ENCODE assay signal across 15 mouse cellular contexts in the genomic region with DNA sequence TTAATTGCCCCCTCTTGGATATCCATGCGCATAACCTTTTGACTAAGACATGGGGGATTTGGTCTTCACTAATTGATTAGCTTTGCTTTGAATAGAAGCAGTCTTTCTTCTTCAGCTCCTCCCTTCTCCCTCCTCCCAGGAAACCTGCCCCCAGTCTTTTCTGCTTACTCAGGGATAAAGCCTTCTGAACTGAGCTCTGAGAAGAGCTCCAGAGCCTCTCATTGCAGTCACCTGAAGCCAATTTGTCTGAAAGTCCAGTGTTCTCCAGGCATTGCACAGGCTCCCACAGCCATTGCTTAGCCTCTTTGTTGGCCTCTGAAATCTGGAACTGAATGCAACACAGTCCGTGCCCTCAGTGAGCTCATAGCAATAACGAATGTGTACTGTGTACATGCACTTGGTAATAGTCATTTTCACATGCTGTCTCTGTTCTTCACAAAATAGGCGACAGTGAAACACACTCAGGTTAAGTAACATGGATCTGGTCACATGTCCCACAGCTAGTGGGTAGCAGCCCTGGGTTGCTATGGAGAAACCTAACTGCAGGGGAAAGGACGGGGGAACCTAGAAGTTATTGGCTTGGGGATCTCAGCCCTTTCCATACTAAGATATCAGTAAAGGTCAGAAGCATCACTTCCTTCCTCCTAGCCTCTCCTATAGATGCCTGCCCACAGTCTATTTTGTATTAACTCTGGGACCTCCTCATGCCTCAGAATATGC. TPM values are rescaled to one million over a fixed set of nuclear protein-coding genes. Genes with fewer than 3 reads are reported as not detected.
DNase-seq lines count a peak whose midpoint lies in the region; ATAC-seq and TF ChIP-seq lines count a peak whose summit lies in the region.
"Had no signal": no experiment of that assay in that cellular context is flagged by ENCODE, and none has a peak within 500 bp of the region (broad histone marks: within the 10 kb centered on the region; RNA-seq: fewer than 3 reads in every experiment).

No protein-coding gene starts in this region.

- H3K36me3 ChIP-seq in ES-E14 (ENCODE audit: control insufficient read depth, insufficient read depth, low read length, poor library complexity, severe bottlenecking) = peaks cover 5% of the 10 kb centered on the region; the same call in 1 of the 2 replicates

- in situ Hi-C loops in ES-E14 (cut with MboI; ENCODE audit: low sequenced_read_pairs in 2 of 2, unreplicated experiment in 2 of 2) = no loop called here

- peak; percentile 13; the same call in 1 of the 2 replicates for ATAC-seq in common myeloid progenitor, adult 5-6 weeks (replicated peaks; ENCODE audit: low read depth, poor library complexity, severe bottlenecking)
- ATAC-seq: forebrain, embryonic 13.5 days; liver, postnatal 0 days had no signal

- peaks cover 0 to 6% of the 10 kb centered on the region in 2 experiments; a peak in 2 of 4 replicates for H3K4me1 ChIP-seq in ES-E14 (ENCODE audit: control insufficient read depth in 2 of 2, insufficient read depth in 2 of 2, low read length in 2 of 2, poor library complexity in 1 of 2)

- no peak for DNase-seq in gastrocnemius, adult 2 months
- DNase-seq in gastrocnemius, postnatal 4 days (ENCODE audit: low spot score in 2 of 2) = no peak
- no peak for DNase-seq in left cerebral cortex, adult 2 months (ENCODE audit: extremely low spot score in 1 of 2, low spot score in 2 of 2)
- DNase-seq in left cerebral cortex, adult 18-20 months (ENCODE audit: low spot score in 2 of 2) = no peak
- DNase-seq in ES-E14 (ENCODE audit: low read depth, low spot score) = no peak
- no peak for DNase-seq in retina, embryonic 14.5 days (ENCODE audit: low spot score)
- DNase-seq: adrenal gland, adult 8-10 months; heart, postnatal 4 days; kidney, postnatal 10 days; liver, postnatal 0 days had no signal

- H3K27ac ChIP-seq in gastrocnemius, adult 2 months = peak overlapping the region; percentile 96
- H3K27ac ChIP-seq in left cerebral cortex, adult 2 months = peak overlapping the region; percentile 68
- H3K27ac ChIP-seq in ES-E14 (ENCODE audit: insufficient read depth, low read depth, low read length, poor library complexity, severe bottlenecking) = no peak overlapping the region
- H3K27ac ChIP-seq: forebrain, embryonic 13.5 days; midbrain, embryonic 12.5 days; stomach, embryonic 15.5 days had no signal

- no peak for TF ChIP-seq CTCF in gastrocnemius, adult 2 months (IDR thresholded peaks at IDR 0.05)
- no peak for TF ChIP-seq CTCF in left cerebral cortex, adult 2 months (IDR thresholded peaks at IDR 0.05)

- no peaks in the 10 kb centered on the region for H3K9me3 ChIP-seq in ES-E14 (ENCODE audit: control insufficient read depth, insufficient read depth, low read depth, low read length)
- H3K9me3 ChIP-seq: forebrain, embryonic 13.5 days; heart, embryonic 12.5 days; midbrain, embryonic 12.5 days; stomach, embryonic 15.5 days had no signal

- intact Hi-C loops in gastrocnemius, adult 2 months (cut with DNase I) = loop anchor here (5.0 kb wide), 1 partner anchor 67 kb away; the partner anchor contains the start of genes Rangap1 and Zc3h7b
- intact Hi-C loops in left cerebral cortex, adult 2 months (cut with DNase I) = no loop called here

- H3K9ac ChIP-seq in ES-E14 (ENCODE audit: insufficient read depth, low read depth, low read length, poor library complexity, severe bottlenecking) = no peak overlapping the region
- H3K9ac ChIP-seq: forebrain, embryonic 13.5 days; heart, embryonic 12.5 days; liver, postnatal 0 days; midbrain, embryonic 12.5 days; stomach, embryonic 15.5 days had no signal

- H3K4me3 ChIP-seq in gastrocnemius, adult 2 months = no peak overlapping the region; the same call in 1 of the 2 replicates
- no peak overlapping the region for H3K4me3 ChIP-seq in left cerebral cortex, adult 2 months
- no peak overlapping the region for H3K4me3 ChIP-seq in ES-E14 (ENCODE audit: insufficient read depth in 1 of 2, low read depth in 1 of 2, low read length in 2 of 2, poor library complexity in 1 of 2, severe bottlenecking in 1 of 2)
- H3K4me3 ChIP-seq: forebrain, embryonic 13.5 days; heart, embryonic 12.5 days; midbrain, embryonic 12.5 days; stomach, embryonic 15.5 days had no signal

TF ChIP-seq in ES-E14, 5 proteins besides CTCF, POLR2A, EP300 and RAD21:
- peak; percentile 19; the same call in 1 of the 2 replicates for TF ChIP-seq MAFK (IDR thresholded peaks at IDR 0.05; ENCODE audit: insufficient read depth, low read depth, low read length)
- no peak for TF ChIP-seq ZNF384 (IDR thresholded peaks at IDR 0.05; ENCODE audit: low read depth, low read length)
- no peak for TF ChIP-seq HCFC1 (IDR thresholded peaks at IDR 0.05; ENCODE audit: borderline replicate concordance, insufficient read depth, low read length)
- no peak for TF ChIP-seq CHD2 (IDR thresholded peaks at IDR 0.05; ENCODE audit: low read depth, low read length)

RNA-seq across cellular contexts. Expression of gene Tef, which starts 11.9 kb away (rescaled TPM):
- 100 to 1,000 TPM; 101 to 191 TPM for total RNA-seq in gastrocnemius, adult 2 months (2021)
- total RNA-seq in gastrocnemius, postnatal 4 days (2021) = 100 to 1,000 TPM; 112 to 117 TPM
- 100 to 1,000 TPM; 220 to 228 TPM for total RNA-seq in left cerebral cortex, adult 2 months (2021)
- 100 to 1,000 TPM; 226 to 245 TPM for total RNA-seq in left cerebral cortex, adult 18-20 months (2021)
- 20.9 and 25.2 TPM in 2 replicates for total RNA-seq in ES-E14 (2012; rRNA removed)
- total RNA-seq in common myeloid progenitor, adult 5-6 weeks (2017) = 11.3 and 20.6 TPM in 2 replicates

RNA-seq across cellular contexts. Expression of gene Tob2, which starts 44.5 kb away (rescaled TPM):
- 100 to 1,000 TPM; 151 to 205 TPM for total RNA-seq in gastrocnemius, adult 2 months (2021)
- 10 to 100 TPM; 34.5 to 44.1 TPM for total RNA-seq in gastrocnemius, postnatal 4 days (2021)
- 10 to 100 TPM; 34.8 to 41.4 TPM for total RNA-seq in left cerebral cortex, adult 2 months (2021)
- 10 to 100 TPM; 33.6 to 36.7 TPM for total RNA-seq in left cerebral cortex, adult 18-20 months (2021)
- 16.7 and 20.9 TPM in 2 replicates for total RNA-seq in ES-E14 (2012; rRNA removed)
- 26.1 and 27.0 TPM in 2 replicates for total RNA-seq in common myeloid progenitor, adult 5-6 weeks (2017)

RNA-seq across cellular contexts. Expression of gene Phf5a, which starts 57.6 kb away (rescaled TPM):
- total RNA-seq in gastrocnemius, adult 2 months (2021) = 10 to 100 TPM; 38.4 to 39.9 TPM
- total RNA-seq in gastrocnemius, postnatal 4 days (2021) = 10 to 100 TPM; 48.9 to 55.8 TPM
- total RNA-seq in left cerebral cortex, adult 2 months (2021) = 10 to 100 TPM; 31.1 to 32.8 TPM
- total RNA-seq in left cerebral cortex, adult 18-20 months (2021) = 10 to 100 TPM; 32.5 to 35.0 TPM
- 112 and 157 TPM in 2 replicates for total RNA-seq in ES-E14 (2012; rRNA removed)
- 65.8 and 125 TPM in 2 replicates for total RNA-seq in common myeloid progenitor, adult 5-6 weeks (2017)

RNA-seq across cellular contexts. Expression of gene Aco2, which starts 58.0 kb away (rescaled TPM):
- total RNA-seq in gastrocnemius, adult 2 months (2021) = 1,000 to 10,000 TPM; 1,155 to 1,439 TPM
- total RNA-seq in gastrocnemius, postnatal 4 days (2021) = 100 to 1,000 TPM; 650 to 720 TPM
- total RNA-seq in left cerebral cortex, adult 2 months (2021) = 100 to 1,000 TPM; 420 to 427 TPM
- 100 to 1,000 TPM; 414 to 429 TPM for total RNA-seq in left cerebral cortex, adult 18-20 months (2021)
- total RNA-seq in ES-E14 (2012; rRNA removed) = 444 and 478 TPM in 2 replicates
- total RNA-seq in common myeloid progenitor, adult 5-6 weeks (2017) = 132 and 149 TPM in 2 replicates
